Mouse (Mus musculus) CH12.LX (cell line): Measurements from ENCODE around the gene Mta2. TPM values are rescaled to one million over a fixed set of nuclear protein-coding genes. Genes with fewer than 3 reads are reported as not detected.

Experiments
- DNase-seq: peaks from one replicate; pipeline ENCODE4 v3.0.0-alpha.2; 2013; ENCODE audit errors: extremely low read depth
- H3K27ac ChIP-seq: 2 replicates; pipeline ENCODE4 v1.5.1; 2012; ENCODE audit warnings: low read depth, mild to moderate bottlenecking, control low read depth, moderate library complexity; ENCODE audit not compliant: insufficient read depth
- H3K27me3 ChIP-seq: replicated peaks from 2 replicates; pipeline ENCODE3; 2012; ENCODE audit warnings: inconsistent platforms
- H3K36me3 ChIP-seq, 2 experiments: replicated peaks in 1 of 2; 2 replicates each; pipeline versions ENCODE3 to v1.6.1; 2012; ENCODE audit warnings: inconsistent platforms in 1 of 2, low read length in 1 of 2, mild to moderate bottlenecking in 1 of 2, mixed read lengths in 1 of 2, moderate library complexity in 1 of 2; ENCODE audit not compliant: control insufficient read depth in 1 of 2, insufficient read depth in 1 of 2
- H3K4me1 ChIP-seq, 2 experiments: 2 replicates each; pipeline ENCODE4 v1.6.1; 2012; ENCODE audit warnings: inconsistent platforms in 1 of 2, moderate library complexity in 1 of 2; ENCODE audit not compliant: insufficient read depth in 2 of 2, control insufficient read depth in 1 of 2
- H3K4me2 ChIP-seq: 2 replicates; pipeline ENCODE4 v1.6.1; 2012; ENCODE audit warnings: low read depth, mild to moderate bottlenecking, control low read depth; ENCODE audit not compliant: poor library complexity, insufficient read depth, severe bottlenecking
- H3K4me3 ChIP-seq, 3 experiments: fragments of 150-350 bp in 1 of 3; sonication (generic) in 1 of 3; replicated peaks in 1 of 3; 2 replicates each; pipeline versions ENCODE3 to v1.5.1; 2011 to 2012; ENCODE audit warnings: low read depth in 2 of 3, low read length in 2 of 3, mild to moderate bottlenecking in 2 of 3, moderate library complexity in 2 of 3, control low read depth in 1 of 3, improper control_type of control experiment in 1 of 3, inconsistent platforms in 1 of 3, mixed read lengths in 1 of 3; ENCODE audit not compliant: poor library complexity in 1 of 3
- H3K79me2 ChIP-seq: replicated peaks from 2 replicates; pipeline ENCODE4 v1.6.1; 2012; ENCODE audit warnings: mild to moderate bottlenecking, moderate library complexity; ENCODE audit not compliant: control insufficient read depth, poor library complexity, insufficient read depth, severe bottlenecking; ENCODE audit errors: extremely low read depth
- H3K9ac ChIP-seq: 2 replicates; pipeline ENCODE4 v1.6.1; 2012; ENCODE audit warnings: low read depth, mild to moderate bottlenecking, control low read depth, moderate library complexity; ENCODE audit not compliant: insufficient read depth
- H3K9me3 ChIP-seq: replicated peaks from 2 replicates; pipeline ENCODE3; 2012; ENCODE audit warnings: low read length, inconsistent platforms, mixed read lengths
- BHLHE40 ChIP-seq: IDR thresholded peaks from 2 replicates; pipeline ENCODE4 v1.6.1; 2011; ENCODE audit warnings: mild to moderate bottlenecking, low read depth, low read length, improper control_type of control experiment
- CHD1 ChIP-seq: IDR thresholded peaks from 2 replicates; pipeline ENCODE4 v1.6.1; 2012; ENCODE audit warnings: low read depth, low read length, improper control_type of control experiment, inconsistent platforms
- EP300 ChIP-seq: IDR thresholded peaks from 2 replicates; pipeline ENCODE4 v1.6.1; 2011; ENCODE audit warnings: low read length, improper control_type of control experiment
- GABPA ChIP-seq: IDR thresholded peaks from 2 replicates; pipeline ENCODE4 v1.6.1; 2012; ENCODE audit warnings: low read depth, low read length, improper control_type of control experiment, inconsistent platforms; ENCODE audit not compliant: insufficient replicate concordance
- HCFC1 ChIP-seq: IDR thresholded peaks from 2 replicates; pipeline ENCODE4 v1.6.1; 2012; ENCODE audit warnings: low read depth, mild to moderate bottlenecking, inconsistent platforms, low read length, improper control_type of control experiment
- JUND ChIP-seq: conservative IDR thresholded peaks from 2 replicates; pipeline ENCODE4 v1.6.1; 2011; ENCODE audit warnings: low read depth, low read length, improper control_type of control experiment
- KAT2A ChIP-seq: IDR thresholded peaks from 2 replicates; pipeline ENCODE4 v1.6.1; 2012; ENCODE audit warnings: low read length, improper control_type of control experiment, inconsistent platforms; ENCODE audit not compliant: insufficient replicate concordance
- MAFK ChIP-seq: IDR thresholded peaks from 2 replicates; pipeline ENCODE4 v1.6.1; 2011; ENCODE audit warnings: low read length, improper control_type of control experiment; ENCODE audit not compliant: insufficient replicate concordance
- MXI1 ChIP-seq: IDR thresholded peaks from 2 replicates; pipeline ENCODE4 v1.6.1; 2011; ENCODE audit warnings: mild to moderate bottlenecking, low read depth, low read length, improper control_type of control experiment
- NRF1 ChIP-seq: IDR thresholded peaks from 2 replicates; pipeline ENCODE4 v1.6.1; 2014; ENCODE audit warnings: low read depth, mild to moderate bottlenecking, inconsistent platforms, low read length, improper control_type of control experiment, moderate library complexity
- POLR2A ChIP-seq: IDR thresholded peaks from 2 replicates; pipeline ENCODE4 v1.6.1; 2011; ENCODE audit warnings: low read depth, mild to moderate bottlenecking, improper control_type of control experiment, low read length
- SIN3A ChIP-seq: IDR thresholded peaks from 2 replicates; pipeline ENCODE4 v1.6.1; 2012; ENCODE audit warnings: low read length, improper control_type of control experiment, inconsistent platforms
- TBP ChIP-seq: conservative IDR thresholded peaks from 2 replicates; pipeline ENCODE4 v1.6.1; 2011; ENCODE audit warnings: low read depth, low read length, improper control_type of control experiment
- TCF12 ChIP-seq: IDR thresholded peaks from 2 replicates; pipeline ENCODE4 v1.6.1; 2014; ENCODE audit warnings: low read depth, mild to moderate bottlenecking, inconsistent platforms, low read length, improper control_type of control experiment
- UBTF ChIP-seq: IDR thresholded peaks from 2 replicates; pipeline ENCODE4 v1.6.1; 2012; ENCODE audit warnings: low read depth, mild to moderate bottlenecking, inconsistent platforms, low read length, improper control_type of control experiment, moderate library complexity
- ZKSCAN1 ChIP-seq: IDR thresholded peaks from 2 replicates; pipeline ENCODE4 v1.6.1; 2012; ENCODE audit warnings: low read depth, inconsistent platforms, low read length, improper control_type of control experiment, borderline replicate concordance
- ZNF384 ChIP-seq: IDR thresholded peaks from 2 replicates; pipeline ENCODE4 v1.6.1; 2012; ENCODE audit warnings: low read depth, low read length, improper control_type of control experiment, inconsistent platforms
- dilution Hi-C: fragments of 300-500 bp; cut with MboI; formaldehyde crosslinking; loops from 2 replicates; pipeline ENCODE4 v1.14.3; 2020; ENCODE audit warnings: low sequenced_read_pairs; ENCODE audit not compliant: extremely low pct_unique_long_range_greater_than_20kb, extremely low pct_ligation_motif_present
- in situ Hi-C: fragments of 300-500 bp; cut with MboI; formaldehyde crosslinking; loops from 3 replicates; pipeline ENCODE4 v1.14.3; 2019; ENCODE audit warnings: low sequenced_read_pairs, low pct_ligation_motif_present, low pct_unique_long_range_greater_than_20kb, mixed read lengths
- polyA plus RNA-seq: library from polyadenylated mRNA; unstranded; fragments of >175 nt; gene quantifications from 2 replicates; pipeline ENCODE4 v1.2.1, GENCODE M21; 2012; ENCODE audit warnings: low read depth; ENCODE audit not compliant: insufficient read length
- total RNA-seq, 2 experiments: library from RNA; depleted of rRNA; stranded (reverse); fragments of 300-350 nt in 1 of 2; fragments of >200 nt in 1 of 2; gene quantifications; 2 replicates each; pipeline ENCODE4 v1.2.3; 2012 to 2014

The Mta2 gene
- total and polyA plus RNA-seq, 3 experiments: 115 to 162 (median 131) TPM

GRCm38 (mm10) chr19:8988346-8989065 is 46.8 kb downstream of the Mta2 start:
- Histone ChIP-seq H3K4me1 (peaks cover 37 to 75% of the 10 kb centered on the region in 2 experiments), H3K27ac (no peak overlapping the region), H3K36me3 (no peaks in the 10 kb centered on the region)
- no peak for DNase-seq
- TF ChIP-seq NRF1: no peak
- no peak for TF ChIP-seq KAT2A
- no peak for TF ChIP-seq CHD1
- TF ChIP-seq EP300: no peak
- no peak for TF ChIP-seq ZNF384
- TF ChIP-seq SIN3A: no peak
- TF ChIP-seq MXI1: no peak
- TF ChIP-seq JUND: no peak
- TF ChIP-seq TCF12: no peak
- no peak for TF ChIP-seq ZKSCAN1
- TF ChIP-seq MAFK: no peak
- TF ChIP-seq GABPA: no peak
- TF ChIP-seq, all 38 proteins: peak for 0
- in situ Hi-C loops (no loop called here), dilution Hi-C loops (no loop called here)
- Histone ChIP-seq H3K27me3 (peaks cover 14% of the 10 kb centered on the region), H3K9me3 (no peaks in the 10 kb centered on the region), H3K4me2 (peak overlapping the region; percentile 45), H3K79me2 (peaks cover 16% of the 10 kb centered on the region), H3K4me3 (peak overlapping the region in 2 of 3 experiments; percentile 13 to 95), H3K9ac (peak overlapping the region; percentile 83; the same call in 1 of the 2 replicates)

GRCm38 (mm10) chr19:8989066-8989566 is 47.4 kb downstream of the Mta2 start, which contains the start of gene Ahnak:
Ahnak (plus strand) TSS chr19:8989284.
- H3K4me3 ChIP-seq: peak within 1 kb of the TSS; percentile 52 to 95 (median 73)
- H3K27me3 ChIP-seq: peaks cover 14% of the 10 kb centered on the region
- no peaks in the 10 kb centered on the region for H3K9me3 ChIP-seq
- DNase-seq: no peak
- peak within 1 kb of the TSS; percentile 45 for H3K4me2 ChIP-seq
- dilution Hi-C loops (no loop called here), in situ Hi-C loops (no loop called here)
- H3K9ac ChIP-seq: peak within 1 kb of the TSS; percentile 83
- no peaks in the 10 kb centered on the region for H3K36me3 ChIP-seq
- H3K4me1 ChIP-seq: peaks cover 35 to 75% of the 10 kb centered on the region in 2 experiments
- H3K79me2 ChIP-seq: peaks cover 19% of the 10 kb centered on the region
- TF ChIP-seq POLR2A: peak; percentile 58
- TF ChIP-seq BHLHE40: 0 out of 2 replicates have a peak, but pooled peaks have one; percentile 6
- TF ChIP-seq TBP: no peak
- no peak for TF ChIP-seq HCFC1
- peak; percentile 80 for TF ChIP-seq UBTF
- H3K27ac ChIP-seq: peak within 1 kb of the TSS; percentile 50
